Mouse (Mus musculus): ENCODE measurements around the gene Adamtsl5. TPM values are rescaled to one million over a fixed set of nuclear protein-coding genes. Genes with fewer than 3 reads are reported as not detected.

Adamtsl5 gene
- total and polyA plus RNA-seq, 3 experiments = 5.4 to 33.4 (median 16.9) TPM

- H3K9me3 ChIP-seq (replicated peaks) = no peaks in the 10 kb centered on the region
- H3K4me3 ChIP-seq (ENCODE audit: low read depth, low read length) = peak overlapping the region; percentile 53
- H3K27me3 ChIP-seq (ENCODE audit: insufficient read depth, low read length) = no peaks in the 10 kb centered on the region; the same call in 1 of the 2 replicates
- peaks cover 79% of the 10 kb centered on the region for H3K4me1 ChIP-seq (ENCODE audit: insufficient read depth, low read depth, low read length)
- peaks cover 16% of the 10 kb centered on the region for H3K36me3 ChIP-seq (replicated peaks)
- TF ChIP-seq GATA1 (IDR thresholded peaks at IDR 0.05; ENCODE audit: borderline replicate concordance, low read length) = no peak
- TF ChIP-seq CTCF (IDR thresholded peaks at IDR 0.05; ENCODE audit: low read depth, low read length) = no peak
- no peak for TF ChIP-seq POLR2AphosphoS5 (IDR thresholded peaks at IDR 0.05; ENCODE audit: insufficient replicate concordance, low read depth, low read length)
- no peak for TF ChIP-seq GATA2 (IDR thresholded peaks at IDR 0.05; ENCODE audit: borderline replicate concordance, low read depth, low read length)
- no peak for TF ChIP-seq TAL1 (conservative IDR thresholded peaks at IDR 0.05; ENCODE audit: low read depth, low read length)
- DNase-seq (ENCODE audit: low spot score) (no peak), ATAC-seq (ENCODE audit: extremely low read depth, insufficient number of reproducible peaks, low FRiP score, poor library complexity, severe bottlenecking) (no peak)
Measured at GRCm38 (mm10) chr10:80325045-80325444, 23.2 kb downstream of the Adamtsl5 start.

- peaks cover 80% of the 10 kb centered on the region for H3K4me1 ChIP-seq (ENCODE audit: insufficient read depth, low read depth, low read length)
Measured at GRCm38 (mm10) chr10:80324120-80325037, 23.8 kb downstream of the Adamtsl5 start.

GRCm38 (mm10) chr10:80323261-80324119, 24.7 kb downstream of the Adamtsl5 start:
- ATAC-seq (ENCODE audit: extremely low read depth, insufficient number of reproducible peaks, low FRiP score, poor library complexity, severe bottlenecking) (no peak), DNase-seq (ENCODE audit: low spot score) (peak; percentile 82)
- TF ChIP-seq POLR2AphosphoS5 (IDR thresholded peaks at IDR 0.05; ENCODE audit: insufficient replicate concordance, low read depth, low read length) = no peak
- TF ChIP-seq CTCF (IDR thresholded peaks at IDR 0.05; ENCODE audit: low read depth, low read length) = no peak
- TF ChIP-seq GATA1 (IDR thresholded peaks at IDR 0.05; ENCODE audit: borderline replicate concordance, low read length) = no peak
- no peak for TF ChIP-seq TAL1 (conservative IDR thresholded peaks at IDR 0.05; ENCODE audit: low read depth, low read length)
- TF ChIP-seq GATA2 (IDR thresholded peaks at IDR 0.05; ENCODE audit: borderline replicate concordance, low read depth, low read length) = no peak
- Histone ChIP-seq H3K36me3 (replicated peaks) (peaks cover 28% of the 10 kb centered on the region), H3K27me3 (ENCODE audit: insufficient read depth, low read length) (no peaks in the 10 kb centered on the region; the same call in 1 of the 2 replicates), H3K4me3 (ENCODE audit: low read depth, low read length) (peak overlapping the region; percentile 93), H3K9me3 (replicated peaks) (no peaks in the 10 kb centered on the region), H3K4me1 (ENCODE audit: insufficient read depth, low read depth, low read length) (peaks cover 80% of the 10 kb centered on the region)

More at GRCm38 (mm10) chr10:80324120-80325037, 23.8 kb downstream of the Adamtsl5 start:
- DNase-seq (ENCODE audit: low spot score) (no peak), ATAC-seq (ENCODE audit: extremely low read depth, insufficient number of reproducible peaks, low FRiP score, poor library complexity, severe bottlenecking) (no peak)
- peak overlapping the region; percentile 93 for H3K4me3 ChIP-seq (ENCODE audit: low read depth, low read length)
- no peaks in the 10 kb centered on the region; the same call in 1 of the 2 replicates for H3K27me3 ChIP-seq (ENCODE audit: insufficient read depth, low read length)
- TF ChIP-seq CTCF (IDR thresholded peaks at IDR 0.05; ENCODE audit: low read depth, low read length) = no peak
- no peak for TF ChIP-seq GATA2 (IDR thresholded peaks at IDR 0.05; ENCODE audit: borderline replicate concordance, low read depth, low read length)
- no peak for TF ChIP-seq TAL1 (conservative IDR thresholded peaks at IDR 0.05; ENCODE audit: low read depth, low read length)
- TF ChIP-seq POLR2AphosphoS5 (IDR thresholded peaks at IDR 0.05; ENCODE audit: insufficient replicate concordance, low read depth, low read length) = no peak
- TF ChIP-seq GATA1 (IDR thresholded peaks at IDR 0.05; ENCODE audit: borderline replicate concordance, low read length) = no peak
- peaks cover 19% of the 10 kb centered on the region for H3K36me3 ChIP-seq (replicated peaks)
- H3K9me3 ChIP-seq (replicated peaks) = no peaks in the 10 kb centered on the region

- Histone ChIP-seq H3K4me1 (ENCODE audit: insufficient read depth, low read depth, low read length) (peaks cover 80% of the 10 kb centered on the region), H3K4me3 (ENCODE audit: low read depth, low read length) (peak overlapping the region; percentile 93), H3K36me3 (replicated peaks) (peaks cover 35% of the 10 kb centered on the region), H3K27me3 (ENCODE audit: insufficient read depth, low read length) (no peaks in the 10 kb centered on the region; the same call in 1 of the 2 replicates), H3K9me3 (replicated peaks) (no peaks in the 10 kb centered on the region)
- DNase-seq (ENCODE audit: low spot score) (no peak), ATAC-seq (ENCODE audit: extremely low read depth, insufficient number of reproducible peaks, low FRiP score, poor library complexity, severe bottlenecking) (no peak)
- TF ChIP-seq GATA2 (IDR thresholded peaks at IDR 0.05; ENCODE audit: borderline replicate concordance, low read depth, low read length) (no peak), TAL1 (conservative IDR thresholded peaks at IDR 0.05; ENCODE audit: low read depth, low read length) (no peak), POLR2AphosphoS5 (IDR thresholded peaks at IDR 0.05; ENCODE audit: insufficient replicate concordance, low read depth, low read length) (no peak), CTCF (IDR thresholded peaks at IDR 0.05; ENCODE audit: low read depth, low read length) (no peak), GATA1 (IDR thresholded peaks at IDR 0.05; ENCODE audit: borderline replicate concordance, low read length) (no peak)
Measured at GRCm38 (mm10) chr10:80322811-80323211, 25.4 kb downstream of the Adamtsl5 start.

GRCm38 (mm10) chr10:80321670-80322581, 26.3 kb downstream of the Adamtsl5 start:
- TF ChIP-seq CTCF (IDR thresholded peaks at IDR 0.05; ENCODE audit: low read depth, low read length) (no peak), GATA1 (IDR thresholded peaks at IDR 0.05; ENCODE audit: borderline replicate concordance, low read length) (no peak)
- no peak for DNase-seq (ENCODE audit: low spot score)
- no peak for ATAC-seq (ENCODE audit: extremely low read depth, insufficient number of reproducible peaks, low FRiP score, poor library complexity, severe bottlenecking)
- Histone ChIP-seq H3K4me3 (ENCODE audit: low read depth, low read length) (peak overlapping the region; percentile 93; the same call in 1 of the 2 replicates), H3K27me3 (ENCODE audit: insufficient read depth, low read length) (no peaks in the 10 kb centered on the region; the same call in 1 of the 2 replicates), H3K4me1 (ENCODE audit: insufficient read depth, low read depth, low read length) (peaks cover 86% of the 10 kb centered on the region), H3K36me3 (replicated peaks) (peaks cover 44% of the 10 kb centered on the region), H3K9me3 (replicated peaks) (no peaks in the 10 kb centered on the region)
